Mouse (Mus musculus) embryonic facial prominence, embryonic 11.5 days (tissue): ENCODE measurements around the gene Dcxr. TPM values are rescaled to one million over a fixed set of nuclear protein-coding genes. Genes with fewer than 3 reads are reported as not detected.
"Not testable (repeated sequence)": the region's sequence is repeated elsewhere in the genome, so short reads cannot be mapped to it uniquely, and the experiment has no call there.

ENCODE experiments used
- ATAC-seq: fragments of 200-750 bp; cut with Nextera tagmentation; replicated peaks from 2 replicates; pipeline ENCODE4 v1.8.0; 2017; ENCODE audit warnings: low read depth; ENCODE audit not compliant: insufficient number of reproducible peaks, low FRiP score, low TSS enrichment
- DNase-seq: peaks from one replicate; pipeline ENCODE4 v3.0.0-alpha.2; 2015; ENCODE audit warnings: low spot score
- H3K27ac ChIP-seq: fragments of 300-500 bp; sonication (generic); replicated peaks from 2 replicates; pipeline ENCODE4 v1.5.1; 2014; ENCODE audit warnings: mild to moderate bottlenecking, low read depth, low read length, control low read depth
- H3K27me3 ChIP-seq: fragments of 300-500 bp; sonication (generic); 2 replicates; pipeline ENCODE4 v1.6.1; 2014; ENCODE audit warnings: mild to moderate bottlenecking, low read length, moderate library complexity, mixed read lengths; ENCODE audit not compliant: control insufficient read depth, insufficient read depth
- H3K36me3 ChIP-seq: fragments of 300-500 bp; sonication (generic); replicated peaks from 2 replicates; pipeline ENCODE4 v1.6.1; 2014; ENCODE audit warnings: low read depth, mild to moderate bottlenecking, low read length, moderate library complexity, mixed read lengths; ENCODE audit not compliant: control insufficient read depth, insufficient read depth
- H3K4me1 ChIP-seq: fragments of 300-500 bp; sonication (generic); 2 replicates; pipeline ENCODE4 v1.6.1; 2014; ENCODE audit warnings: low read length, mixed read lengths; ENCODE audit not compliant: control insufficient read depth, insufficient read depth
- H3K4me2 ChIP-seq: fragments of 300-500 bp; sonication (generic); 2 replicates; pipeline ENCODE4 v1.6.1; 2014; ENCODE audit warnings: low read depth, mild to moderate bottlenecking, control low read depth, low read length, moderate library complexity
- H3K4me3 ChIP-seq: fragments of 300-500 bp; sonication (generic); 2 replicates; pipeline ENCODE4 v1.5.1; 2014; ENCODE audit warnings: low read depth, low read length, control low read depth
- H3K9ac ChIP-seq: fragments of 300-500 bp; sonication (generic); replicated peaks from 2 replicates; pipeline ENCODE4 v1.6.1; 2014; ENCODE audit warnings: mild to moderate bottlenecking, control low read depth, low read length
- H3K9me3 ChIP-seq: fragments of 300-500 bp; sonication (generic); replicated peaks from 2 replicates; pipeline ENCODE4 v1.6.1; 2016; ENCODE audit warnings: mild to moderate bottlenecking, low read length, inconsistent platforms, mixed read lengths; ENCODE audit not compliant: control insufficient read depth
- WGBS: fragments of 180-500 bp; shearing (Covaris S2); extraction: QIAGEN DNeasy Blood & Tissue Kit; methylation state at CpG from one replicate; pipeline ENCODE4 v1.1.7; 2014; 5-methylcytosine and 5-hydroxymethylcytosine counted together
- polyA plus RNA-seq: library from polyadenylated mRNA; unstranded; fragments of >200 nt; fragmentation: Nextera tagmentation; extraction: Ambion mirVana; gene quantifications from 2 replicates; pipeline ENCODE4 v1.2.1, GENCODE M21; 2014

Gene Dcxr
- polyA plus RNA-seq, 1 experiment from 2014 or later, result 11.7 TPM

GRCm38 (mm10) chr11:120736424-120736823 is 9.3 kb upstream of the Dcxr start:
- Histone ChIP-seq H3K9me3 (no peaks in the 10 kb centered on the region), H3K4me2 (no peak overlapping the region), H3K27me3 (no peaks in the 10 kb centered on the region), H3K9ac (no peak overlapping the region), H3K36me3 (no peaks in the 10 kb centered on the region), H3K4me3 (no peak overlapping the region), H3K4me1 (no peaks in the 10 kb centered on the region), H3K27ac (no peak overlapping the region)
- ATAC-seq (no peak), DNase-seq (no peak)
- WGBS, result 73% methylated on average over 6 of the region's 6 CpGs

GRCm38 (mm10) chr11:120733521-120733920 is 6.4 kb upstream of the Dcxr start:
- no peaks in the 10 kb centered on the region for H3K4me1 ChIP-seq
- 67% methylated on average over 6 of the region's 6 CpGs for WGBS
- H3K27me3 ChIP-seq, result no peaks in the 10 kb centered on the region
- ATAC-seq (no peak), DNase-seq (no peak)
- no peak overlapping the region for H3K9ac ChIP-seq
- H3K9me3 ChIP-seq, result no peaks in the 10 kb centered on the region
- H3K36me3 ChIP-seq, result no peaks in the 10 kb centered on the region
- H3K4me3 ChIP-seq, result no peak overlapping the region
- H3K27ac ChIP-seq, result no peak overlapping the region
- H3K4me2 ChIP-seq, result no peak overlapping the region

- no peaks in the 10 kb centered on the region; the same call in 1 of the 2 replicates for H3K27me3 ChIP-seq
- H3K36me3 ChIP-seq, result no peaks in the 10 kb centered on the region
- DNase-seq (no peak), ATAC-seq (no peak)
- H3K27ac ChIP-seq, result no peak within 1 kb of the TSS
- H3K4me3 ChIP-seq, result no peak within 1 kb of the TSS
- 75% methylated on average over 12 of the region's 12 CpGs for WGBS
- H3K4me1 ChIP-seq, result no peaks in the 10 kb centered on the region
- H3K9ac ChIP-seq, result no peak within 1 kb of the TSS; the same call in 1 of the 2 replicates
- no peak within 1 kb of the TSS for H3K4me2 ChIP-seq
- H3K9me3 ChIP-seq, result no peaks in the 10 kb centered on the region
Observed at GRCm38 (mm10) chr11:120731858-120732680, 5.0 kb upstream of the Dcxr start, which contains the start of gene Cbr2. TSS of gene Cbr2 (minus strand) at chr11:120732114.

GRCm38 (mm10) chr11:120731395-120731794 is 4.3 kb upstream of the Dcxr start:
- DNase-seq, result no peak
- no peaks in the 10 kb centered on the region for H3K4me1 ChIP-seq
- no peaks in the 10 kb centered on the region for H3K36me3 ChIP-seq
- no peaks in the 10 kb centered on the region for H3K9me3 ChIP-seq
- WGBS, result 94% methylated on average over 1 of the region's 1 CpGs
- no peak for ATAC-seq
- H3K27me3 ChIP-seq, result no peaks in the 10 kb centered on the region; the same call in 1 of the 2 replicates
- H3K4me2 ChIP-seq, result no peak overlapping the region
- no peak overlapping the region for H3K4me3 ChIP-seq
- H3K27ac ChIP-seq, result no peak overlapping the region
- no peak overlapping the region for H3K9ac ChIP-seq

GRCm38 (mm10) chr11:120730331-120730870 is 3.3 kb upstream of the Dcxr start:
- H3K4me1 ChIP-seq, result no peaks in the 10 kb centered on the region
- DNase-seq (no peak), ATAC-seq (no peak)
- no peak overlapping the region for H3K9ac ChIP-seq
- no peak overlapping the region for H3K4me2 ChIP-seq
- WGBS, result 89% methylated on average over 10 of the region's 10 CpGs
- H3K9me3 ChIP-seq, result no peaks in the 10 kb centered on the region
- H3K4me3 ChIP-seq, result no peak overlapping the region
- H3K27ac ChIP-seq, result no peak overlapping the region
- H3K27me3 ChIP-seq, result no peaks in the 10 kb centered on the region; the same call in 1 of the 2 replicates
- no peaks in the 10 kb centered on the region for H3K36me3 ChIP-seq

GRCm38 (mm10) chr11:120729432-120730050 is 2.5 kb upstream of the Dcxr start:
- not testable (repeated sequence) for H3K9me3 ChIP-seq, H3K27me3 ChIP-seq, ATAC-seq, H3K27ac ChIP-seq, H3K4me1 ChIP-seq, H3K4me3 ChIP-seq, H3K9ac ChIP-seq, H3K36me3 ChIP-seq
- H3K4me2 ChIP-seq, result peak overlapping the region; percentile 29
- DNase-seq, result peak; percentile 73
- 1% methylated on average over 17 of the region's 21 CpGs for WGBS

- H3K27ac ChIP-seq, result no peak overlapping the region
- DNase-seq, result no peak
- 65% methylated on average over 11 of the region's 11 CpGs for WGBS
- H3K4me1 ChIP-seq, result no peaks in the 10 kb centered on the region
- H3K4me3 ChIP-seq, result no peak overlapping the region
- H3K4me2 ChIP-seq, result no peak overlapping the region
- H3K36me3 ChIP-seq, result no peaks in the 10 kb centered on the region
- ATAC-seq, result no peak
- H3K9ac ChIP-seq, result no peak overlapping the region
- no peaks in the 10 kb centered on the region for H3K9me3 ChIP-seq
- no peaks in the 10 kb centered on the region; the same call in 1 of the 2 replicates for H3K27me3 ChIP-seq
Observed at GRCm38 (mm10) chr11:120728530-120729240, 1.6 kb upstream of the Dcxr start.
